Mouse (Mus musculus) neural tube, embryonic 12.5 days (tissue): ENCODE results near the gene Edem1. TPM values are rescaled to one million over a fixed set of nuclear protein-coding genes. Genes with fewer than 3 reads are reported as not detected.
"Not testable (repeated sequence)": the region's sequence is repeated elsewhere in the genome, so short reads cannot be mapped to it uniquely, and the experiment has no call there.

Experiments used
- ATAC-seq: fragments of 200-750 bp; cut with Nextera tagmentation; 2 replicates; pipeline ENCODE4 v1.8.0; 2017; ENCODE audit warnings: low read depth, mild to moderate bottlenecking, moderate TSS enrichment, moderate library complexity; ENCODE audit not compliant: low FRiP score
- H3K27ac ChIP-seq: fragments of 300-500 bp; sonication (generic); 2 replicates; pipeline ENCODE4 v1.5.1; 2016
- H3K27me3 ChIP-seq: fragments of 300-500 bp; sonication (generic); replicated peaks from 2 replicates; pipeline ENCODE4 v1.6.1; 2016; ENCODE audit warnings: mild to moderate bottlenecking
- H3K36me3 ChIP-seq: fragments of 300-500 bp; sonication (generic); 2 replicates; pipeline ENCODE4 v1.6.1; 2016; ENCODE audit warnings: mild to moderate bottlenecking
- H3K4me1 ChIP-seq: fragments of 300-500 bp; sonication (generic); 2 replicates; pipeline ENCODE4 v1.6.1; 2016
- H3K4me2 ChIP-seq: fragments of 300-500 bp; sonication (generic); replicated peaks from 2 replicates; pipeline ENCODE4 v1.6.1; 2016; ENCODE audit warnings: mild to moderate bottlenecking
- H3K4me3 ChIP-seq: fragments of 300-500 bp; sonication (generic); 2 replicates; pipeline ENCODE4 v1.5.1; 2016
- H3K9ac ChIP-seq: fragments of 300-500 bp; sonication (generic); 2 replicates; pipeline ENCODE4 v1.6.1; 2016; ENCODE audit warnings: mild to moderate bottlenecking
- H3K9me3 ChIP-seq: fragments of 300-500 bp; sonication (generic); 2 replicates; pipeline ENCODE4 v1.6.1; 2016; ENCODE audit warnings: mild to moderate bottlenecking
- WGBS: fragments of 180-500 bp; shearing (Covaris S2); methylation state at CpG from one replicate; pipeline ENCODE4 v1.1.7; 2016; 5-methylcytosine and 5-hydroxymethylcytosine counted together
- polyA plus RNA-seq: library from polyadenylated mRNA; unstranded; fragments of >200 nt; fragmentation: Nextera tagmentation; extraction: Ambion mirVana; gene quantifications from 2 replicates; pipeline ENCODE4 v1.2.1, GENCODE M21; 2016

The Edem1 gene
- polyA plus RNA-seq, 1 experiment from 2014 or later, result 17.8 TPM

DNA sequence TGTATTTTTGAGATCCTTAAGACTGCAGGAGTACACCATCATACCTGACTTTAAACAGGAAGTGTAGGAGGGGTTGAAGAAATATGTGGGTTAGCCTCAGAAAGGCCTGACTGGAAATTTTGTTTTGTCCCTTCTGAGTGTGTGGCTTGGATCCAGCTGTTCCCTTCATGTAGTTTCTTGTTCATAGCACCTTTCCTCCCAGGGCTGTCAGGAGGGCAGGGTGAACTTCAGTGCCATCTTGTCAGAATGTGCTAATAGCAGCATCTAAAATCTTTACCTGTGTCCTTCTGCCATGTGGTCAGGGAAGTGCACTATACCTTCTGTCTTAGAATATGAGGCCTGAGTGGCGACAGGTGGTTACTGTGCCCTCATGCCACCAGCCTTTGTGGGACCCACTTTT lies 32.8 kb downstream of the Edem1 start:
- Histone ChIP-seq H3K4me2 (no peak overlapping the region), H3K36me3 (peaks cover 12% of the 10 kb centered on the region; the same call in 1 of the 2 replicates), H3K9ac (no peak overlapping the region), H3K9me3 (0 out of 2 replicates have a peak, but pooled peaks cover 6% of the 10 kb centered on the region), H3K4me1 (no peaks in the 10 kb centered on the region), H3K4me3 (no peak overlapping the region), H3K27me3 (no peaks in the 10 kb centered on the region), H3K27ac (no peak overlapping the region)
- no peak for ATAC-seq
- WGBS, result 94% methylated on average over 1 of the region's 1 CpGs

- Histone ChIP-seq H3K4me3 (no peak overlapping the region), H3K4me2 (no peak overlapping the region), H3K36me3 (peaks cover 3% of the 10 kb centered on the region; the same call in 1 of the 2 replicates), H3K27ac (no peak overlapping the region), H3K4me1 (no peaks in the 10 kb centered on the region), H3K9me3 (0 out of 2 replicates have a peak, but pooled peaks cover 6% of the 10 kb centered on the region), H3K27me3 (no peaks in the 10 kb centered on the region), H3K9ac (no peak overlapping the region)
- WGBS, result 92% methylated on average over 2 of the region's 2 CpGs
- ATAC-seq, result no peak; the same call in 1 of the 2 replicates
Measured at GRCm38 (mm10) chr6:108862548-108862947, 34.1 kb downstream of the Edem1 start.

DNA sequence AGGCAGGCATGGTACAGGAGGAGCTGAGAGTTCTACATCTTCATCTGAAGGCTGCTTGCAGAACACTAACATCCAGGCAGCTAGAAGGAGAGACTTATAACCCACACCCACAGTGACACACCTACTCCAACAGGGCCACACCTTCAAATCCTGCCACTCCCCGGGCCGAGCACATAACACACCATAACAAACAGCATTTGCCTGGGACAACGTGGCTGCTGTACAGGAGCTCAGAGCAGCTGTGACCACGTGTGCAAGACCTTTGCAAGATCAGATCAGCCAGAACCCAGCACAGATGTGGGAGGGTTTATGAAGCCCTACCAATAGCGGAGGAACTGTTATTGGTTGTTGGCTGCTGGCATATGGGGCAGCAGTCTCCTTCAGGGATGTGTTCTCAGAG lies 37.9 kb downstream of the Edem1 start:
- Histone ChIP-seq H3K4me2 (no peak overlapping the region), H3K4me1 (no peaks in the 10 kb centered on the region), H3K9me3 (0 out of 2 replicates have a peak, but pooled peaks cover 6% of the 10 kb centered on the region), H3K36me3 (no peaks in the 10 kb centered on the region), H3K27ac (no peak overlapping the region), H3K9ac (no peak overlapping the region), H3K27me3 (no peaks in the 10 kb centered on the region), H3K4me3 (no peak overlapping the region)
- WGBS, result 80% methylated on average over 5 of the region's 5 CpGs
- no peak for ATAC-seq

DNA sequence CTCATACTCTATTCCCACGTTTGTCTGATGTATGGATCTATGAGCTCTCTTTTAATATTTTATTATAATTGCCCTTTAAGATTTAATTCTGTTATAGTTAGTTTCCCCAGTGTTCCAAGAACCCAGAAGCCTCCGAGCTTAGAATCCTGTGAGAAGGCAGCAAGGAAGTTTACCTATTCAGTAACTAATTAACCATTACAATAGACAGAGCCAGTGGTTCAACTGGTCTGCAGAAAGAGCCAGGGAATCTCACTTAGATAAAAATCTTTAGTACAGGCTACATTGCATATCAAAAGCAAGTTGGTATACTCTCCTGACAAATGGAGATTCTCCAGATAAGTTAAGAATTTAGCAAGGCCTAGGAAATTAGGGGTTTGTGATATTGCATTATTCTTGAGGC lies 40.6 kb downstream of the Edem1 start:
- not testable (repeated sequence) for H3K4me1 ChIP-seq, H3K4me2 ChIP-seq, ATAC-seq, H3K27ac ChIP-seq, H3K9me3 ChIP-seq, H3K27me3 ChIP-seq, H3K36me3 ChIP-seq, H3K4me3 ChIP-seq, H3K9ac ChIP-seq
- WGBS, result 52% methylated on average over 2 of the region's 2 CpGs

DNA sequence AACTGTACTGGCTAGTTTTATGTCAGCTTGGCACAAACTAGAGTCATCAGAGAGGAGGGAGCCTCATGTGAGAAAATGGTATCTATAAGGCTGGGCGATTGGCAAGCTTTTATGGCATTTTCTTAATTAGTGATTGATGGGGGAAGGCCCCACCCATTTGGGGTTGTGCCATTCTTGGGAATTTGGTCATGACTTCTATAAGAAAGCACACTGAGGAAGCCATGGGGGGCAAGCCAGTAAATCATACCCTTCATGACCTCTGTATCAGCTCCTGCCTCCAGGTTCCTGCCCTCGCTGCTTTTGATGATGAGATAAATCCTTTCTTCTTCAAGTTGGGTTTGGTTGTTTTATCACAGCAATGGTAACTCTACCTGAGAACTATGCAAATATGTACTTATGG lies 42.0 kb downstream of the Edem1 start:
- WGBS, result 81% methylated on average over 2 of the region's 2 CpGs
- no peak for ATAC-seq
- no peaks in the 10 kb centered on the region for H3K9me3 ChIP-seq

DNA sequence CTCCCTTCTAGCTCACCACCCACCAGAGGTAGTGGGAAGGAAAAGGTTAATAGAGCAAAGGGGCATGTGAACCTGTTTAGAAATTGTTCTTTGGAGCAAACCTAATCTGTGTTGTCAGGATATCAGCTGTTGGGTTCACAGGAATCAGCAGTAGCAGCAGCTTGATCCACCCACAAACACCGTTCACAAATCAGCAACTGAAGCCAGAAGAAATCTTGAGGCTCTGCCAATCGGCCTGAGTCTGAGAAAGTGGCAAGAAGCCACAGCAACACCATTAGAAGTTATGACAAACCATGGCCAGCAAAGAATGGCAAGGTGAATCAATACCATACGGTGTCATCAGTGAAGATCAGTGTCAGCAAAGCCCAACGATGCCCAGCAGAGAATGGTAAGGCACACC lies 42.8 kb downstream of the Edem1 start:
- WGBS, result 92% methylated on average over 4 of the region's 4 CpGs
- H3K4me3 ChIP-seq, result no peak overlapping the region
- ATAC-seq, result no peak
- H3K9me3 ChIP-seq, result no peaks in the 10 kb centered on the region
- H3K27ac ChIP-seq, result no peak overlapping the region
- no peaks in the 10 kb centered on the region for H3K36me3 ChIP-seq
- H3K27me3 ChIP-seq, result no peaks in the 10 kb centered on the region
- no peak overlapping the region for H3K9ac ChIP-seq
- H3K4me2 ChIP-seq, result no peak overlapping the region
- H3K4me1 ChIP-seq, result peaks cover 4% of the 10 kb centered on the region

More for the DNA sequence above, 42.0 kb downstream of the Edem1 start:
- Histone ChIP-seq H3K4me2 (no peak overlapping the region), H3K4me1 (no peaks in the 10 kb centered on the region), H3K27me3 (no peaks in the 10 kb centered on the region), H3K27ac (no peak overlapping the region), H3K9ac (no peak overlapping the region), H3K4me3 (no peak overlapping the region), H3K36me3 (no peaks in the 10 kb centered on the region)

- H3K9ac ChIP-seq, result no peak overlapping the region
- H3K27ac ChIP-seq, result no peak overlapping the region
- H3K4me2 ChIP-seq, result no peak overlapping the region
- H3K4me3 ChIP-seq, result no peak overlapping the region
- WGBS, result 85% methylated on average over 1 of the region's 1 CpGs
- H3K9me3 ChIP-seq, result 0 out of 2 replicates have a peak, but pooled peaks cover 5% of the 10 kb centered on the region
- no peaks in the 10 kb centered on the region for H3K27me3 ChIP-seq
- H3K36me3 ChIP-seq, result no peaks in the 10 kb centered on the region
- ATAC-seq, result no peak
- H3K4me1 ChIP-seq, result peaks cover 4% of the 10 kb centered on the region
Measured at GRCm38 (mm10) chr6:108875344-108875743, 46.9 kb downstream of the Edem1 start.

- H3K36me3 ChIP-seq, result no peaks in the 10 kb centered on the region
- no peak overlapping the region for H3K27ac ChIP-seq
- WGBS, result 45% methylated on average over 5 of the region's 5 CpGs
- peaks cover 4% of the 10 kb centered on the region for H3K4me1 ChIP-seq
- no peak overlapping the region for H3K9ac ChIP-seq
- no peak overlapping the region for H3K4me3 ChIP-seq
- peak; percentile 63 for ATAC-seq
- no peak overlapping the region for H3K4me2 ChIP-seq
- H3K9me3 ChIP-seq, result 0 out of 2 replicates have a peak, but pooled peaks cover 5% of the 10 kb centered on the region
- H3K27me3 ChIP-seq, result no peaks in the 10 kb centered on the region
Measured at GRCm38 (mm10) chr6:108876052-108876451, 47.6 kb downstream of the Edem1 start.

DNA sequence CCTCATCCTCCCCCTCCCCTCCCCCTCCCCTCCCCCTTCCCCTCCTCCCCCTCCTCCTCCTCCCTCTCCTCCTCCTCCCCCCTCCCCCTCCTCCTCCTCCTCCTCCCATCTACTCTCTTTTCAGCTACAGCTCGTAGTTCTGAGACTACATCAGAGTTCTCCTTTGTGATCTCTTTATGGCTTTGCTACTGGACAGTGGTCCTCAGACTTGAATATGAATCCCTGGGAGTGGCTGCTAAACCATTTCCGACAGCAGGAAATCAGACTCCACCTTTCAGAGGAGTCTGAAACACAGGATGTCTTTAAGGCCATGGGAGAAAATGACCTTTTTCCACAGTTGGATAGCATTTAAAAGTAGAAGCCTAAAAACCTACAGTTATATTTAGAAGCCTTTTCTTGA lies 48.0 kb downstream of the Edem1 start:
- 0 out of 2 replicates have a peak, but pooled peaks cover 9% of the 10 kb centered on the region for H3K9me3 ChIP-seq
- no peaks in the 10 kb centered on the region for H3K36me3 ChIP-seq
- no peaks in the 10 kb centered on the region for H3K27me3 ChIP-seq
- WGBS, result 31% methylated on average over 2 of the region's 2 CpGs
- H3K4me2 ChIP-seq, result no peak overlapping the region
- H3K4me1 ChIP-seq, result peaks cover 4% of the 10 kb centered on the region
- ATAC-seq, result no peak
- H3K4me3 ChIP-seq, result no peak overlapping the region
- H3K27ac ChIP-seq, result no peak overlapping the region
- H3K9ac ChIP-seq, result no peak overlapping the region

- 87% methylated on average over 4 of the region's 4 CpGs for WGBS
- 0 out of 2 replicates have a peak, but pooled peaks cover 9% of the 10 kb centered on the region for H3K9me3 ChIP-seq
- no peaks in the 10 kb centered on the region for H3K27me3 ChIP-seq
- H3K36me3 ChIP-seq, result no peaks in the 10 kb centered on the region
- ATAC-seq, result no peak
- peaks cover 4% of the 10 kb centered on the region for H3K4me1 ChIP-seq
- no peak overlapping the region for H3K4me3 ChIP-seq
- H3K27ac ChIP-seq, result no peak overlapping the region
- H3K4me2 ChIP-seq, result no peak overlapping the region
- no peak overlapping the region for H3K9ac ChIP-seq
Measured at GRCm38 (mm10) chr6:108880368-108881013, 52.0 kb downstream of the Edem1 start.

DNA sequence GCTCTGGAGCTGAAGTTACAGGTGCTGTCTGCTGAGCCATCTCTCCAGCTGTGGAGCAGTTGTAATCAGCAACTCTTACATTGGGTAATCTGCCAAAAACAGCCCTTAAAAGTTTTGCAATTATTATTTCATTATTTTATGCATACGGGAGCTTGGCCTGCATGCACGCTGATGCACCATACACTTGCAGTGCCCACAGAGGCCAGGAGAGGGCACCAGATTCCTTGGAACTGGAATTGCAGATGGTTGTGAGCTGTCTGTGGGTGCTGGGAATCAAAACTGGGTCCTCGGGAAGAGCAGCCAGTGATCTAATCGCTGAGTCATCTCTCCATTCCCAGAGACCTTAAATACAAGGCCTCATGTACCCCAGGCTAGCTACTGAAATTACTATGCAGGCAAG lies 52.6 kb downstream of the Edem1 start:
- 89% methylated on average over 4 of the region's 4 CpGs for WGBS
- Histone ChIP-seq H3K4me1 (peaks cover 2% of the 10 kb centered on the region), H3K9me3 (0 out of 2 replicates have a peak, but pooled peaks cover 9% of the 10 kb centered on the region)

GRCm38 (mm10) chr6:108883826-108884225 lies 55.4 kb downstream of the Edem1 start:
- Histone ChIP-seq H3K27me3 (no peaks in the 10 kb centered on the region), H3K9me3 (0 out of 2 replicates have a peak, but pooled peaks cover 5% of the 10 kb centered on the region), H3K4me3 (no peak overlapping the region), H3K9ac (no peak overlapping the region), H3K4me2 (no peak overlapping the region), H3K4me1 (no peaks in the 10 kb centered on the region), H3K27ac (no peak overlapping the region), H3K36me3 (no peaks in the 10 kb centered on the region)
- 95% methylated on average over 2 of the region's 2 CpGs for WGBS
- no peak for ATAC-seq

More for the DNA sequence above, 52.6 kb downstream of the Edem1 start:
- no peak for ATAC-seq
- Histone ChIP-seq H3K27me3 (no peaks in the 10 kb centered on the region), H3K4me2 (no peak overlapping the region), H3K4me3 (no peak overlapping the region), H3K27ac (no peak overlapping the region), H3K36me3 (no peaks in the 10 kb centered on the region), H3K9ac (no peak overlapping the region)

GRCm38 (mm10) chr6:108884603-108885002 lies 56.2 kb downstream of the Edem1 start:
- WGBS, result 67% methylated on average over 5 of the region's 5 CpGs
- H3K36me3 ChIP-seq, result no peaks in the 10 kb centered on the region
- H3K27ac ChIP-seq, result no peak overlapping the region
- H3K4me2 ChIP-seq, result no peak overlapping the region
- no peak overlapping the region for H3K9ac ChIP-seq
- H3K4me3 ChIP-seq, result no peak overlapping the region
- no peak for ATAC-seq
- no peaks in the 10 kb centered on the region for H3K27me3 ChIP-seq
- no peaks in the 10 kb centered on the region for H3K4me1 ChIP-seq
- H3K9me3 ChIP-seq, result 0 out of 2 replicates have a peak, but pooled peaks cover 4% of the 10 kb centered on the region
